Mouse (Mus musculus) erythroblast, embryonic 14.5 days (primary cell): ENCODE results near the gene Vegfb.

Source experiments
- GATA1 ChIP-seq: IDR thresholded peaks from 2 replicates; pipeline ENCODE4 v1.6.1; 2012; ENCODE audit warnings: low read length, inconsistent platforms, mixed read lengths
- TAL1 ChIP-seq: IDR thresholded peaks from 3 replicates; pipeline ENCODE4 v1.6.1; 2012; ENCODE audit warnings: low read length, inconsistent platforms, mixed read lengths

GRCm38 (mm10) chr19:6987061-6987903 is at the start of gene Vegfb:
- TF ChIP-seq GATA1 (no peak), TAL1 (no peak)
